Mouse (Mus musculus): Measurements from ENCODE around the gene Fam219a. TPM values are rescaled to one million over a fixed set of nuclear protein-coding genes. Genes with fewer than 3 reads are reported as not detected.

Gene Fam219a
- polyA plus RNA-seq, 1 experiment from 2014 or later: 3.1 TPM

- peaks cover 5% of the 10 kb centered on the region; the same call in 1 of the 2 replicates for H3K36me3 ChIP-seq
- no peak for ATAC-seq (ENCODE audit: insufficient number of reproducible peaks, insufficient read depth, low FRiP score, low TSS enrichment, low read depth)
- no peak overlapping the region for H3K4me3 ChIP-seq
- peaks cover 21% of the 10 kb centered on the region for H3K4me1 ChIP-seq
- no peak overlapping the region for H3K4me2 ChIP-seq
- WGBS: 51% methylated on average over 3 of the region's 3 CpGs
- H3K27me3 ChIP-seq: peaks cover 42% of the 10 kb centered on the region
- no peak overlapping the region for H3K27ac ChIP-seq
- no peak overlapping the region for H3K9ac ChIP-seq
- no peaks in the 10 kb centered on the region for H3K9me3 ChIP-seq
These were observed 75.0 kb downstream of the Fam219a start for GRCm38 (mm10) chr4:41494378-41494777.

GRCm38 (mm10) chr4:41493464-41494116 is 75.7 kb downstream of the Fam219a start:
- no peak for ATAC-seq (ENCODE audit: insufficient number of reproducible peaks, insufficient read depth, low FRiP score, low TSS enrichment, low read depth)
- peaks cover 5% of the 10 kb centered on the region; the same call in 1 of the 2 replicates for H3K36me3 ChIP-seq
- H3K4me1 ChIP-seq: peaks cover 13% of the 10 kb centered on the region
- no peak overlapping the region for H3K4me3 ChIP-seq
- no peak overlapping the region for H3K4me2 ChIP-seq
- H3K27me3 ChIP-seq: peaks cover 35% of the 10 kb centered on the region
- H3K27ac ChIP-seq: no peak overlapping the region
- 79% methylated on average over 3 of the region's 3 CpGs for WGBS
- no peak overlapping the region for H3K9ac ChIP-seq
- no peaks in the 10 kb centered on the region for H3K9me3 ChIP-seq

- Histone ChIP-seq H3K36me3 (peaks cover 5% of the 10 kb centered on the region; the same call in 1 of the 2 replicates), H3K27me3 (peaks cover 28% of the 10 kb centered on the region)
These were observed 76.4 kb downstream of the Fam219a start for GRCm38 (mm10) chr4:41492951-41493350.

GRCm38 (mm10) chr4:41481601-41482017 is 87.7 kb downstream of the Fam219a start:
- Histone ChIP-seq H3K4me2 (no peak overlapping the region), H3K9me3 (no peaks in the 10 kb centered on the region), H3K27me3 (no peaks in the 10 kb centered on the region), H3K4me3 (no peak overlapping the region), H3K27ac (peak overlapping the region; percentile 53; the same call in 1 of the 2 replicates), H3K36me3 (peaks cover 21% of the 10 kb centered on the region; the same call in 1 of the 2 replicates), H3K9ac (peak overlapping the region; percentile 17; the same call in 1 of the 2 replicates), H3K4me1 (peaks cover 31% of the 10 kb centered on the region)
- 27% methylated on average over 6 of the region's 6 CpGs for WGBS
- peak; percentile 64; the same call in 1 of the 2 replicates for ATAC-seq (ENCODE audit: insufficient number of reproducible peaks, insufficient read depth, low FRiP score, low TSS enrichment, low read depth)

More at GRCm38 (mm10) chr4:41492951-41493350, 76.4 kb downstream of the Fam219a start:
- no peak for ATAC-seq (ENCODE audit: insufficient number of reproducible peaks, insufficient read depth, low FRiP score, low TSS enrichment, low read depth)
- 75% methylated on average over 7 of the region's 7 CpGs for WGBS
- Histone ChIP-seq H3K4me3 (no peak overlapping the region), H3K4me1 (peaks cover 7% of the 10 kb centered on the region), H3K27ac (no peak overlapping the region), H3K9ac (no peak overlapping the region), H3K9me3 (no peaks in the 10 kb centered on the region), H3K4me2 (no peak overlapping the region)

- WGBS: 82% methylated on average over 8 of the region's 8 CpGs
- H3K4me2 ChIP-seq: no peak overlapping the region
These were observed 89.1 kb downstream of the Fam219a start for GRCm38 (mm10) chr4:41480254-41480653.

GRCm38 (mm10) chr4:41479456-41479804 is 89.9 kb downstream of the Fam219a start:
- Histone ChIP-seq H3K4me1 (peaks cover 31% of the 10 kb centered on the region), H3K27me3 (no peaks in the 10 kb centered on the region), H3K9me3 (no peaks in the 10 kb centered on the region), H3K4me2 (no peak overlapping the region), H3K27ac (peak overlapping the region; percentile 33), H3K9ac (no peak overlapping the region), H3K36me3 (peaks cover 21% of the 10 kb centered on the region; the same call in 1 of the 2 replicates), H3K4me3 (no peak overlapping the region)
- no peak for ATAC-seq (ENCODE audit: insufficient number of reproducible peaks, insufficient read depth, low FRiP score, low TSS enrichment, low read depth)
- 27% methylated on average over 1 of the region's 1 CpGs for WGBS

More at GRCm38 (mm10) chr4:41480254-41480653, 89.1 kb downstream of the Fam219a start:
- Histone ChIP-seq H3K4me3 (no peak overlapping the region), H3K36me3 (peaks cover 21% of the 10 kb centered on the region; the same call in 1 of the 2 replicates), H3K27me3 (no peaks in the 10 kb centered on the region), H3K9ac (no peak overlapping the region), H3K27ac (peak overlapping the region; percentile 33; the same call in 1 of the 2 replicates), H3K4me1 (peaks cover 31% of the 10 kb centered on the region), H3K9me3 (no peaks in the 10 kb centered on the region)
- no peak for ATAC-seq (ENCODE audit: insufficient number of reproducible peaks, insufficient read depth, low FRiP score, low TSS enrichment, low read depth)

GRCm38 (mm10) chr4:41478751-41479455 is 90.4 kb downstream of the Fam219a start:
- H3K9me3 ChIP-seq: no peaks in the 10 kb centered on the region
- H3K27me3 ChIP-seq: no peaks in the 10 kb centered on the region
- no peak for ATAC-seq (ENCODE audit: insufficient number of reproducible peaks, insufficient read depth, low FRiP score, low TSS enrichment, low read depth)
- 52% methylated on average over 4 of the region's 4 CpGs for WGBS
- H3K9ac ChIP-seq: no peak overlapping the region
- H3K36me3 ChIP-seq: peaks cover 21% of the 10 kb centered on the region; the same call in 1 of the 2 replicates
- H3K27ac ChIP-seq: peak overlapping the region; percentile 33; the same call in 1 of the 2 replicates
- H3K4me3 ChIP-seq: no peak overlapping the region
- peaks cover 31% of the 10 kb centered on the region for H3K4me1 ChIP-seq
- no peak overlapping the region for H3K4me2 ChIP-seq

- H3K4me3 ChIP-seq: no peak overlapping the region
- H3K9me3 ChIP-seq: 0 out of 2 replicates have a peak, but pooled peaks cover 4% of the 10 kb centered on the region
- H3K27ac ChIP-seq: no peak overlapping the region
- peaks cover 21% of the 10 kb centered on the region; the same call in 1 of the 2 replicates for H3K36me3 ChIP-seq
- H3K4me2 ChIP-seq: no peak overlapping the region
- no peaks in the 10 kb centered on the region for H3K27me3 ChIP-seq
- H3K9ac ChIP-seq: no peak overlapping the region
- WGBS: 83% methylated on average over 9 of the region's 9 CpGs
- peaks cover 31% of the 10 kb centered on the region for H3K4me1 ChIP-seq
- ATAC-seq (ENCODE audit: insufficient number of reproducible peaks, insufficient read depth, low FRiP score, low TSS enrichment, low read depth): no peak
These were observed 91.6 kb downstream of the Fam219a start for GRCm38 (mm10) chr4:41477648-41478160.

GRCm38 (mm10) chr4:41471384-41471689 is 98.0 kb downstream of the Fam219a start:
- no peaks in the 10 kb centered on the region for H3K27me3 ChIP-seq
- WGBS: 86% methylated on average over 1 of the region's 1 CpGs
- 0 out of 2 replicates have a peak, but pooled peaks cover 4% of the 10 kb centered on the region for H3K9me3 ChIP-seq
- H3K27ac ChIP-seq: peak overlapping the region; percentile 48; the same call in 1 of the 2 replicates
- H3K36me3 ChIP-seq: no peaks in the 10 kb centered on the region
- no peak overlapping the region for H3K4me2 ChIP-seq
- H3K4me3 ChIP-seq: no peak overlapping the region
- ATAC-seq (ENCODE audit: insufficient number of reproducible peaks, insufficient read depth, low FRiP score, low TSS enrichment, low read depth): no peak
- H3K9ac ChIP-seq: no peak overlapping the region
- peaks cover 31% of the 10 kb centered on the region for H3K4me1 ChIP-seq

- no peak for ATAC-seq (ENCODE audit: insufficient number of reproducible peaks, insufficient read depth, low FRiP score, low TSS enrichment, low read depth)
- H3K9ac ChIP-seq: no peak overlapping the region
These were observed 98.5 kb downstream of the Fam219a start for GRCm38 (mm10) chr4:41470684-41471383.

GRCm38 (mm10) chr4:41470051-41470683 is 99.2 kb downstream of the Fam219a start:
- H3K9me3 ChIP-seq: 0 out of 2 replicates have a peak, but pooled peaks cover 4% of the 10 kb centered on the region
- H3K27ac ChIP-seq: 0 out of 2 replicates have a peak overlapping the region, but pooled peaks have one; percentile 48
- no peak overlapping the region for H3K4me3 ChIP-seq
- ATAC-seq (ENCODE audit: insufficient number of reproducible peaks, insufficient read depth, low FRiP score, low TSS enrichment, low read depth): no peak
- no peaks in the 10 kb centered on the region for H3K27me3 ChIP-seq
- H3K4me2 ChIP-seq: no peak overlapping the region
- 56% methylated on average over 7 of the region's 7 CpGs for WGBS
- peaks cover 31% of the 10 kb centered on the region for H3K4me1 ChIP-seq
- H3K36me3 ChIP-seq: no peaks in the 10 kb centered on the region
- no peak overlapping the region for H3K9ac ChIP-seq

More at GRCm38 (mm10) chr4:41470684-41471383, 98.5 kb downstream of the Fam219a start:
- H3K4me1 ChIP-seq: peaks cover 31% of the 10 kb centered on the region
- WGBS: 32% methylated on average over 5 of the region's 5 CpGs
- H3K27me3 ChIP-seq: no peaks in the 10 kb centered on the region
- H3K9me3 ChIP-seq: 0 out of 2 replicates have a peak, but pooled peaks cover 4% of the 10 kb centered on the region
- peak overlapping the region; percentile 48 for H3K27ac ChIP-seq
- H3K4me2 ChIP-seq: no peak overlapping the region
- no peak overlapping the region for H3K4me3 ChIP-seq
- no peaks in the 10 kb centered on the region for H3K36me3 ChIP-seq

Measured in embryonic facial prominence, embryonic 13.5 days (tissue).